20 mouse cellular contexts compared by ENCODE assay signal in genomic region chr14:8628406-8628805, GRCm38 (mm10). TPM values are rescaled to one million over a fixed set of nuclear protein-coding genes. Genes with fewer than 3 reads are reported as not detected.
"Had no signal": no experiment of that assay in that cellular context is flagged by ENCODE, and none has a peak within 500 bp of the region (broad histone marks: within the 10 kb centered on the region; RNA-seq: fewer than 3 reads in every experiment).

No protein-coding gene starts in this region.

- ATAC-seq: liver, embryonic 12.5 days; liver, postnatal 0 days; midbrain, embryonic 13.5 days; midbrain, embryonic 15.5 days; midbrain, embryonic 16.5 days had no signal

- DNase-seq: left cerebral cortex, postnatal 4 days; liver; liver, embryonic 13.5 days; liver, postnatal 0 days; lung, adult 18-20 months; lung, adult 2 months; lung, embryonic 14.5 days; lung, postnatal 10 days; lung, postnatal 14 days; lung, postnatal 36 days; lung, postnatal 4 days; midbrain, embryonic 14.5 days had no signal

RNA-seq across cellular contexts. Expression of gene 4930452B06Rik, which starts 37.6 kb away (rescaled TPM):
- total RNA-seq: megakaryocyte progenitor cell, adult 5-6 weeks; megakaryocyte, adult 5-6 weeks; megakaryocyte-erythroid progenitor cell, adult 5-6 weeks; monocyte, adult 5-6 weeks had no signal
